Mouse (Mus musculus): ENCODE results near the gene Folr1. TPM values are rescaled to one million over a fixed set of nuclear protein-coding genes. Genes with fewer than 3 reads are reported as not detected.

The Folr1 gene
- polyA plus RNA-seq, 1 experiment: 0.56 TPM

- peak overlapping the region; percentile 90 for H3K27ac ChIP-seq (ENCODE audit: insufficient read depth, low read length)
- peaks cover 7% of the 10 kb centered on the region for H3K4me1 ChIP-seq (ENCODE audit: control insufficient read depth, insufficient read depth, low read length)
- no peak for TF ChIP-seq POLR2A (IDR thresholded peaks at IDR 0.05; ENCODE audit: low read depth, low read length)
- TF ChIP-seq CTCF (IDR thresholded peaks at IDR 0.05; ENCODE audit: borderline replicate concordance, insufficient read depth, low read length): no peak
- H3K4me3 ChIP-seq (ENCODE audit: insufficient read depth, low read length): peak overlapping the region; percentile 79
Measured at GRCm38 (mm10) chr7:101835457-101836109, 35.0 kb downstream of the Folr1 start.

- peaks cover 7% of the 10 kb centered on the region for H3K4me1 ChIP-seq (ENCODE audit: control insufficient read depth, insufficient read depth, low read length)
- no peak overlapping the region for H3K27ac ChIP-seq (ENCODE audit: insufficient read depth, low read length)
- TF ChIP-seq POLR2A (IDR thresholded peaks at IDR 0.05; ENCODE audit: low read depth, low read length) (no peak), CTCF (IDR thresholded peaks at IDR 0.05; ENCODE audit: borderline replicate concordance, insufficient read depth, low read length) (no peak)
- H3K4me3 ChIP-seq (ENCODE audit: insufficient read depth, low read length): peak overlapping the region; percentile 79
Measured at GRCm38 (mm10) chr7:101834903-101835302, 35.7 kb downstream of the Folr1 start.

- Histone ChIP-seq H3K4me3 (ENCODE audit: insufficient read depth, low read length) (no peak overlapping the region), H3K4me1 (ENCODE audit: control insufficient read depth, insufficient read depth, low read length) (peaks cover 7% of the 10 kb centered on the region), H3K27ac (ENCODE audit: insufficient read depth, low read length) (no peak overlapping the region)
- no peak for TF ChIP-seq POLR2A (IDR thresholded peaks at IDR 0.05; ENCODE audit: low read depth, low read length)
- no peak for TF ChIP-seq CTCF (IDR thresholded peaks at IDR 0.05; ENCODE audit: borderline replicate concordance, insufficient read depth, low read length)
Measured at GRCm38 (mm10) chr7:101833916-101834584, 36.5 kb downstream of the Folr1 start.

GRCm38 (mm10) chr7:101833352-101833751 is 37.2 kb downstream of the Folr1 start:
- no peak for TF ChIP-seq POLR2A (IDR thresholded peaks at IDR 0.05; ENCODE audit: low read depth, low read length)
- peak; percentile 41; the same call in 1 of the 2 replicates for TF ChIP-seq CTCF (IDR thresholded peaks at IDR 0.05; ENCODE audit: borderline replicate concordance, insufficient read depth, low read length)
- Histone ChIP-seq H3K27ac (ENCODE audit: insufficient read depth, low read length) (no peak overlapping the region), H3K4me1 (ENCODE audit: control insufficient read depth, insufficient read depth, low read length) (peaks cover 7% of the 10 kb centered on the region), H3K4me3 (ENCODE audit: insufficient read depth, low read length) (no peak overlapping the region)

GRCm38 (mm10) chr7:101832372-101832771 is 38.2 kb downstream of the Folr1 start:
- no peak overlapping the region for H3K27ac ChIP-seq (ENCODE audit: insufficient read depth, low read length)
- H3K4me1 ChIP-seq (ENCODE audit: control insufficient read depth, insufficient read depth, low read length): peaks cover 7% of the 10 kb centered on the region
- TF ChIP-seq CTCF (IDR thresholded peaks at IDR 0.05; ENCODE audit: borderline replicate concordance, insufficient read depth, low read length): no peak
- no peak for TF ChIP-seq POLR2A (IDR thresholded peaks at IDR 0.05; ENCODE audit: low read depth, low read length)
- no peak overlapping the region for H3K4me3 ChIP-seq (ENCODE audit: insufficient read depth, low read length)

- no peak overlapping the region for H3K27ac ChIP-seq (ENCODE audit: insufficient read depth, low read length)
- peaks cover 7% of the 10 kb centered on the region for H3K4me1 ChIP-seq (ENCODE audit: control insufficient read depth, insufficient read depth, low read length)
- H3K4me3 ChIP-seq (ENCODE audit: insufficient read depth, low read length): no peak overlapping the region
- TF ChIP-seq CTCF (IDR thresholded peaks at IDR 0.05; ENCODE audit: borderline replicate concordance, insufficient read depth, low read length): no peak
- TF ChIP-seq POLR2A (IDR thresholded peaks at IDR 0.05; ENCODE audit: low read depth, low read length): no peak
Measured at GRCm38 (mm10) chr7:101831437-101831836, 39.2 kb downstream of the Folr1 start.

- Histone ChIP-seq H3K27ac (ENCODE audit: insufficient read depth, low read length) (no peak overlapping the region), H3K4me1 (ENCODE audit: control insufficient read depth, insufficient read depth, low read length) (peaks cover 7% of the 10 kb centered on the region), H3K4me3 (ENCODE audit: insufficient read depth, low read length) (no peak overlapping the region)
- TF ChIP-seq CTCF (IDR thresholded peaks at IDR 0.05; ENCODE audit: borderline replicate concordance, insufficient read depth, low read length): no peak
- TF ChIP-seq POLR2A (IDR thresholded peaks at IDR 0.05; ENCODE audit: low read depth, low read length): no peak
Measured at GRCm38 (mm10) chr7:101830373-101830772, 40.2 kb downstream of the Folr1 start.

- Histone ChIP-seq H3K4me1 (ENCODE audit: control insufficient read depth, insufficient read depth, low read length) (no peaks in the 10 kb centered on the region), H3K4me3 (ENCODE audit: insufficient read depth, low read length) (no peak overlapping the region), H3K27ac (ENCODE audit: insufficient read depth, low read length) (no peak overlapping the region)
- TF ChIP-seq POLR2A (IDR thresholded peaks at IDR 0.05; ENCODE audit: low read depth, low read length) (no peak), CTCF (IDR thresholded peaks at IDR 0.05; ENCODE audit: borderline replicate concordance, insufficient read depth, low read length) (no peak)
Measured at GRCm38 (mm10) chr7:101823758-101824630, 46.6 kb downstream of the Folr1 start.

- no peaks in the 10 kb centered on the region for H3K4me1 ChIP-seq (ENCODE audit: control insufficient read depth, insufficient read depth, low read length)
- no peak overlapping the region for H3K4me3 ChIP-seq (ENCODE audit: insufficient read depth, low read length)
- no peak for TF ChIP-seq POLR2A (IDR thresholded peaks at IDR 0.05; ENCODE audit: low read depth, low read length)
- peak; percentile 42; the same call in 1 of the 2 replicates for TF ChIP-seq CTCF (IDR thresholded peaks at IDR 0.05; ENCODE audit: borderline replicate concordance, insufficient read depth, low read length)
- no peak overlapping the region for H3K27ac ChIP-seq (ENCODE audit: insufficient read depth, low read length)
Measured at GRCm38 (mm10) chr7:101822836-101823757, 47.5 kb downstream of the Folr1 start.

Data from embryonic fibroblast, embryonic 13.5 days (primary cell).